Mouse (Mus musculus) cerebellum, postnatal 25 days (tissue): ENCODE measurements around the gene Atf7.

ENCODE experiments used
- DNase-seq, 2 experiments: peaks; one replicate each; pipeline ENCODE4 v3.0.0; 2021; ENCODE audit warnings: mixed read lengths in 2 of 2

The Atf7 gene

GRCm38 (mm10) chr15:102487664-102488063 is 137.6 kb downstream of the Atf7 start:
- no peak for DNase-seq

GRCm38 (mm10) chr15:102485853-102486252 is 139.4 kb downstream of the Atf7 start:
- DNase-seq: no peak

- no peak for DNase-seq
Observed at GRCm38 (mm10) chr15:102483136-102483535, 142.1 kb downstream of the Atf7 start.
